Mouse (Mus musculus) liver, adult 2 months (tissue): ENCODE measurements around the gene Ccdc146.

Source experiments
- CTCF ChIP-seq: fragments of 200-500 bp; IDR thresholded peaks from 2 replicates; pipeline ENCODE4 v1.5.1; 2011; ENCODE audit warnings: low read depth, low read length, control low read depth
- POLR2A ChIP-seq: fragments of 200-500 bp; IDR thresholded peaks from 2 replicates; pipeline ENCODE4 v1.6.1; 2011; ENCODE audit warnings: low read length, control low read depth; ENCODE audit not compliant: insufficient read depth; ENCODE audit errors: extremely low read depth

DNA sequence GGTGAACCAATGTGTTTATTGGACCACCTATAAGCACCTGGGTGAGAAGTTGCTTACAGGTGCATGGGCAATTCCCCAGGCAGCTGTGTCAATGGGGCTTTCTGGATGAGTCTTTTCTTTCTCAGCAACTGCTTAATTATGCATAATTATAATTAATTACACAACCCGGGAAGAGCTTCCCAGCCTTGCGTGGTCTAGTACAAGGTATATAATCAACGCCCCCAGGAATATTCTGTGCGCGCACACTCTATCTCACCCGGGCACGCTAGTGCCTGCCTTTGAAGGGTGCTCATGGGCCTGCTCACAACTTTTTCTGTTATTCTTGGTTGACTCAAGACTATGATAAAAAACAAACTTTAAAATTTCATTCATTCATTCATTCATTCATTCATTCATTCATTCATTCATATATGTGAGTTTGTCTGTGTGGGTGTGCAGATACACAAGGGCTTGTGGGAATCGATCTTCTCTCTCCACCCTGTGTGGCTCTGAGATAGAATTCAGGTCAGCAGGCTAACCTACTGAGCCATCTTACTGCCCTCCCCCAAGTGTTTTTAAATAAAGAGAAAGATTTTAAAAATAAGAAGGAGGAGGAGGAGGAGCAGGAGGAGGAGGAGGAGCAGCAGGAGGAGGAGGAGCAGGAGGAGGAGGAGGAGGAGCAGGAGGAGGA is 160.0 kb downstream of the Ccdc146 start:
- no peak for TF ChIP-seq CTCF
- no peak for TF ChIP-seq POLR2A
